Mouse (Mus musculus) bone marrow, adult 2 months (tissue): ENCODE results near the gene H2-M10.4.
"Not testable (repeated sequence)": the region's sequence is repeated elsewhere in the genome, so short reads cannot be mapped to it uniquely, and the experiment has no call there.

Experiments
- CTCF ChIP-seq: fragments of 200-500 bp; IDR thresholded peaks from 2 replicates; pipeline ENCODE4 v1.5.1; 2011; ENCODE audit warnings: low read length, control low read depth; ENCODE audit not compliant: control insufficient read depth, insufficient read depth
- POLR2A ChIP-seq: fragments of 200-500 bp; IDR thresholded peaks from 2 replicates; pipeline ENCODE4 v1.6.1; 2011; ENCODE audit warnings: low read depth, mild to moderate bottlenecking, control low read depth, low read length, borderline replicate concordance; ENCODE audit not compliant: control insufficient read depth

DNA sequence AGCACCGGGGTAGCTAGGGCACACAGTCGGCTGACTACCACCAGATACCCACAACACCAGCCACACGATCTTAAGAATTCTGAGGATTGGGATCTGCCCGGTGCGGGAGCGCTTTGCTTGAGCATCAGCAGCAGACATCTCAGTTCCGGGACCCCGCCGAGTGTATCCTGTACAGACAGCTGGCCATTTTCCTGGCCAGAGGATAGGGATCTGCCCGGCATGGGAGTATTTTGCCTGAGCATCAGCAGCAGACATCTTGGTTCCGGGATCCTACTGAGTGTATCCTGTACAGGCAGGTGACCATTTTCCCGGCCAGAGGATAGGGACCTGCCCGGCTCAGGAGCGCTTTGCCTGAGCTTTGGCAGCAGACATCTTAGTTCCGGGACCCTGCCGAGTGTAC, 26.0 kb upstream of the H2-M10.4 start:
- not testable (repeated sequence) for TF ChIP-seq CTCF, POLR2A
